Comparison of ENCODE assay signal across 8 mouse cellular contexts in genomic region chr7:45233580-45234332, GRCm38 (mm10). TPM values are rescaled to one million over a fixed set of nuclear protein-coding genes. Genes with fewer than 3 reads are reported as not detected.
DNase-seq lines count a peak whose midpoint lies in the region; ATAC-seq lines count a peak whose summit lies in the region.

No protein-coding gene starts in this region.

- H3K27ac ChIP-seq in liver, embryonic 13.5 days: no peak overlapping the region

- H3K9me3 ChIP-seq in liver, embryonic 13.5 days (replicated peaks): no peaks in the 10 kb centered on the region

- ATAC-seq in liver, embryonic 13.5 days (ENCODE audit: low read depth): no peak

- no peak overlapping the region; the same call in 1 of the 2 replicates for H3K9ac ChIP-seq in liver, embryonic 13.5 days

- peak; percentile 43 for DNase-seq in embryo, embryonic 10 days (ENCODE audit: low spot score)
- DNase-seq in embryo, embryonic 9.5 days (ENCODE audit: extremely low spot score): no peak
- DNase-seq in MN1 (ENCODE audit: low spot score): peak; percentile 68
- DNase-seq in frontal cortex, adult 2 months (ENCODE audit: extremely low spot score in 1 of 2, low spot score in 1 of 2): peak; percentile 81 to 87
- peak; percentile 27 to 37 for DNase-seq in kidney, postnatal 4 days
- no peak for DNase-seq in liver, embryonic 13.5 days
- DNase-seq in telencephalon, adult 2 months (ENCODE audit: low read depth, low spot score): peak; percentile 93
- DNase-seq in ovary, postnatal 10 days (ENCODE audit: low spot score): no peak

- no peaks in the 10 kb centered on the region; the same call in none of the 2 replicates for H3K27me3 ChIP-seq in liver, embryonic 13.5 days

- peak overlapping the region; percentile 46 for H3K4me2 ChIP-seq in liver, embryonic 13.5 days

- no peak overlapping the region for H3K4me3 ChIP-seq in liver, embryonic 13.5 days (replicated peaks)

- peaks cover 16% of the 10 kb centered on the region for H3K36me3 ChIP-seq in liver, embryonic 13.5 days

- WGBS in liver, embryonic 13.5 days (ENCODE audit: insufficient replicate concordance): 54% methylated on average over 20 of the region's 20 CpGs

- H3K4me1 ChIP-seq in liver, embryonic 13.5 days (replicated peaks): peaks cover 53% of the 10 kb centered on the region

RNA-seq across cellular contexts. Expression of gene Cd37, which starts 5.2 kb away (rescaled TPM):
- polyA plus RNA-seq in frontal cortex, adult 2 months (2012; rRNA removed): 10.3 and 11.2 TPM in 2 replicates
- 10.3 and 10.8 TPM in 2 replicates for polyA plus RNA-seq in liver, embryonic 13.5 days (2015; fragmentation: Nextera tagmentation; extraction: Ambion mirVana)

RNA-seq across cellular contexts. Expression of gene Slc6a16, which starts 7.1 kb away (rescaled TPM):
- 1.1 and 1.2 TPM in 2 replicates for polyA plus RNA-seq in frontal cortex, adult 2 months (2012; rRNA removed)
- not detected in 2 replicates for polyA plus RNA-seq in liver, embryonic 13.5 days (2015; fragmentation: Nextera tagmentation; extraction: Ambion mirVana)

RNA-seq across cellular contexts. Expression of gene Tead2, which starts 18.2 kb away (rescaled TPM):
- 6.0 and 9.6 TPM in 2 replicates for polyA plus RNA-seq in frontal cortex, adult 2 months (2012; rRNA removed)
- polyA plus RNA-seq in liver, embryonic 13.5 days (2015; fragmentation: Nextera tagmentation; extraction: Ambion mirVana): 11.8 and 12.0 TPM in 2 replicates

RNA-seq across cellular contexts. Expression of gene Dkkl1, which starts 21.8 kb away (rescaled TPM):
- polyA plus RNA-seq in frontal cortex, adult 2 months (2012; rRNA removed): 29.5 and 29.9 TPM in 2 replicates
- 2.6 and 2.8 TPM in 2 replicates for polyA plus RNA-seq in liver, embryonic 13.5 days (2015; fragmentation: Nextera tagmentation; extraction: Ambion mirVana)

RNA-seq across cellular contexts. Expression of gene Ccdc155, which starts 29.1 kb away (rescaled TPM):
- 4.1 TPM in 2 replicates for polyA plus RNA-seq in frontal cortex, adult 2 months (2012; rRNA removed)
- 0.07 and 0.14 TPM in 2 replicates for polyA plus RNA-seq in liver, embryonic 13.5 days (2015; fragmentation: Nextera tagmentation; extraction: Ambion mirVana)

Comparison
In these comparisons a context has a peak if more than half of its experiments do, and no peak if none do; other contexts are left out.
1. DNase-seq: peak in embryo, embryonic 10 days (single experiment), MN1 (single experiment), frontal cortex, adult 2 months (2 of 2), kidney, postnatal 4 days (2 of 2) and telencephalon, adult 2 months (single experiment); none in embryo, embryonic 9.5 days (single experiment), liver, embryonic 13.5 days (single experiment) and ovary, postnatal 10 days (single experiment).